Mouse (Mus musculus) layer of hippocampus, postnatal 10 days (tissue): Measurements from ENCODE around the gene Zc3h15. TPM values are rescaled to one million over a fixed set of nuclear protein-coding genes. Genes with fewer than 3 reads are reported as not detected.

Source experiments
- DNase-seq, 2 experiments: peaks; one replicate each; pipeline ENCODE4 v3.0.0; 2021; ENCODE audit warnings: low spot score in 2 of 2
- total RNA-seq, 2 experiments: library from RNA; stranded (reverse); gene quantifications; 2 replicates each; pipeline ENCODE4 v1.2.3; 2021

Zc3h15 gene
- total RNA-seq, 2 experiments from 2014 or later, result 133 to 138 TPM

GRCm38 (mm10) chr2:83673843-83674242 lies 29.6 kb downstream of the Zc3h15 start:
- DNase-seq, result no peak

GRCm38 (mm10) chr2:83674421-83674820 lies 30.2 kb downstream of the Zc3h15 start:
- DNase-seq, result no peak

- no peak for DNase-seq
These were observed 30.7 kb downstream of the Zc3h15 start for GRCm38 (mm10) chr2:83674896-83675295.

- DNase-seq, result no peak
These were observed 31.4 kb downstream of the Zc3h15 start for GRCm38 (mm10) chr2:83675681-83676080.

- no peak for DNase-seq
These were observed 32.1 kb downstream of the Zc3h15 start for GRCm38 (mm10) chr2:83676226-83676870.

GRCm38 (mm10) chr2:83681332-83681731 lies 37.1 kb downstream of the Zc3h15 start:
- DNase-seq, result no peak

GRCm38 (mm10) chr2:83681785-83682184 lies 37.5 kb downstream of the Zc3h15 start:
- DNase-seq, result no peak

- no peak for DNase-seq
These were observed 38.0 kb downstream of the Zc3h15 start for GRCm38 (mm10) chr2:83682282-83682681.

- no peak for DNase-seq
These were observed 39.7 kb downstream of the Zc3h15 start for GRCm38 (mm10) chr2:83683731-83684519.

GRCm38 (mm10) chr2:83684691-83685090 lies 40.5 kb downstream of the Zc3h15 start:
- no peak for DNase-seq

- no peak for DNase-seq
These were observed 46.1 kb downstream of the Zc3h15 start for GRCm38 (mm10) chr2:83690372-83690771.

GRCm38 (mm10) chr2:83692651-83693545 lies 48.7 kb downstream of the Zc3h15 start:
- no peak for DNase-seq

GRCm38 (mm10) chr2:83694061-83694460 lies 49.8 kb downstream of the Zc3h15 start:
- no peak for DNase-seq

GRCm38 (mm10) chr2:83695345-83696247 lies 51.4 kb downstream of the Zc3h15 start:
- DNase-seq, result no peak

- DNase-seq, result no peak
These were observed 54.2 kb downstream of the Zc3h15 start for GRCm38 (mm10) chr2:83698484-83698883.

GRCm38 (mm10) chr2:83699324-83699723 lies 55.1 kb downstream of the Zc3h15 start:
- no peak for DNase-seq

GRCm38 (mm10) chr2:83700667-83701066 lies 56.4 kb downstream of the Zc3h15 start:
- DNase-seq, result no peak

- no peak for DNase-seq
These were observed 58.2 kb downstream of the Zc3h15 start for GRCm38 (mm10) chr2:83702411-83702810.

GRCm38 (mm10) chr2:83705580-83706158 lies 61.4 kb downstream of the Zc3h15 start:
- no peak for DNase-seq

- no peak for DNase-seq
These were observed 65.8 kb downstream of the Zc3h15 start for GRCm38 (mm10) chr2:83709896-83710524.
